Mouse (Mus musculus): Measurements from ENCODE around the gene Fpgt.
A peak's percentile ranks its signal among the peaks of the same experiment; 100 is the strongest.

Gene Fpgt

GRCm38 (mm10) chr3:155093116-155093956, at the start of gene Fpgt, which contains the start of gene Lrriq3:
Gene Fpgt, minus strand, starts transcription at chr3:155093403.
Gene Lrriq3, plus strand, starts transcription at chr3:155093434.
- DNase-seq (ENCODE audit: low read depth, low spot score), result peak; percentile 99

GRCm38 (mm10) chr3:155141047-155141446, 47.8 kb upstream of the Fpgt start:
- DNase-seq (ENCODE audit: low read depth, low spot score), result no peak

- peak; percentile 48 for DNase-seq (ENCODE audit: low read depth, low spot score)
Observed at GRCm38 (mm10) chr3:155137737-155138136, 44.5 kb upstream of the Fpgt start.

GRCm38 (mm10) chr3:155105957-155106356, 12.8 kb upstream of the Fpgt start:
- DNase-seq (ENCODE audit: low read depth, low spot score), result no peak

- no peak for DNase-seq (ENCODE audit: low read depth, low spot score)
Observed at GRCm38 (mm10) chr3:155099266-155099665, 6.1 kb upstream of the Fpgt start.

GRCm38 (mm10) chr3:155092081-155092480, 1.1 kb downstream of the Fpgt start:
- DNase-seq (ENCODE audit: low read depth, low spot score), result peak; percentile 7

- no peak for DNase-seq (ENCODE audit: low read depth, low spot score)
Observed at GRCm38 (mm10) chr3:155077908-155078307, 15.3 kb downstream of the Fpgt start.

GRCm38 (mm10) chr3:155059449-155059822, 33.8 kb downstream of the Fpgt start:
- DNase-seq (ENCODE audit: low read depth, low spot score), result no peak

- no peak for DNase-seq (ENCODE audit: low read depth, low spot score)
Observed at GRCm38 (mm10) chr3:155058800-155059448, 34.3 kb downstream of the Fpgt start.

- DNase-seq (ENCODE audit: low read depth, low spot score), result no peak
Observed at GRCm38 (mm10) chr3:155057566-155057965, 35.6 kb downstream of the Fpgt start.

GRCm38 (mm10) chr3:155056606-155057005, 36.6 kb downstream of the Fpgt start:
- DNase-seq (ENCODE audit: low read depth, low spot score), result peak; percentile 24

GRCm38 (mm10) chr3:155055231-155055916, 37.8 kb downstream of the Fpgt start, which contains the start of gene Tnni3k:
Gene Tnni3k, minus strand, starts transcription at chr3:155055407.
- DNase-seq (ENCODE audit: low read depth, low spot score), result no peak

- DNase-seq (ENCODE audit: low read depth, low spot score), result no peak
Observed at GRCm38 (mm10) chr3:155053189-155053588, 40.0 kb downstream of the Fpgt start.

- no peak for DNase-seq (ENCODE audit: low read depth, low spot score)
Observed at GRCm38 (mm10) chr3:155052021-155052420, 41.2 kb downstream of the Fpgt start.

- no peak for DNase-seq (ENCODE audit: low read depth, low spot score)
Observed at GRCm38 (mm10) chr3:155039012-155039836, 54.0 kb downstream of the Fpgt start.
